33 mouse cellular contexts compared by ENCODE assay signal in genomic region chr5:28173674-28174073, GRCm38 (mm10). TPM values are rescaled to one million over a fixed set of nuclear protein-coding genes. Genes with fewer than 3 reads are reported as not detected.
DNase-seq lines count a peak whose midpoint lies in the region; ATAC-seq and TF ChIP-seq lines count a peak whose summit lies in the region.
"Had no signal": no experiment of that assay in that cellular context is flagged by ENCODE, and none has a peak within 500 bp of the region (broad histone marks: within the 10 kb centered on the region; RNA-seq: fewer than 3 reads in every experiment).

No protein-coding gene starts in this region.

- ATAC-seq in neural tube, embryonic 15.5 days (ENCODE audit: low FRiP score) = no peak
- ATAC-seq in midbrain, embryonic 13.5 days = 0 out of 2 replicates have a peak, but pooled peaks have one; percentile 15
- no peak for ATAC-seq in liver, postnatal 0 days
- ATAC-seq: activated CD4-positive, CD25-positive, alpha-beta regulatory T cell, adult 4 months; forebrain, embryonic 13.5 days; inflammation-experienced regulatory T-cells, adult 6 months; liver, embryonic 12.5 days; lung, postnatal 0 days had no signal

- H3K27ac ChIP-seq in cerebellum, adult 2 months (ENCODE audit: insufficient read depth, low read length) = peak overlapping the region; percentile 29; the same call in 1 of the 2 replicates
- H3K27ac ChIP-seq in neural tube, embryonic 15.5 days (replicated peaks) = no peak overlapping the region
- peak overlapping the region; percentile 90 for H3K27ac ChIP-seq in midbrain, embryonic 13.5 days
- H3K27ac ChIP-seq in liver, postnatal 0 days (ENCODE audit: low read depth) = no peak overlapping the region
- H3K27ac ChIP-seq: forebrain, embryonic 13.5 days; heart, embryonic 10.5 days; liver, embryonic 12.5 days had no signal

- H3K9ac ChIP-seq in neural tube, embryonic 15.5 days (replicated peaks) = no peak overlapping the region
- H3K9ac ChIP-seq in midbrain, embryonic 13.5 days (replicated peaks) = peak overlapping the region; percentile 55
- H3K9ac ChIP-seq in liver, postnatal 0 days (replicated peaks) = no peak overlapping the region
- H3K9ac ChIP-seq: forebrain, embryonic 13.5 days; liver, embryonic 12.5 days had no signal

- TF ChIP-seq POLR2A in cerebellum, adult 2 months (IDR thresholded peaks at IDR 0.05; ENCODE audit: borderline replicate concordance, insufficient read depth, low read length) = no peak

- H3K4me3 ChIP-seq in cerebellum, adult 2 months (replicated peaks; ENCODE audit: insufficient read depth, low read depth, low read length) = no peak overlapping the region
- no peak overlapping the region for H3K4me3 ChIP-seq in neural tube, embryonic 15.5 days (replicated peaks)
- peak overlapping the region; percentile 30 for H3K4me3 ChIP-seq in midbrain, embryonic 13.5 days (replicated peaks)
- H3K4me3 ChIP-seq in liver, postnatal 0 days (ENCODE audit: low read depth, low read length) = no peak overlapping the region
- H3K4me3 ChIP-seq: forebrain, embryonic 13.5 days; heart, embryonic 10.5 days; liver, embryonic 12.5 days; megakaryocyte, embryonic 14.5 days had no signal

- 17% methylated on average over 1 of the region's 1 CpGs for WGBS in cerebellum, adult 2 months
- WGBS in neural tube, embryonic 15.5 days = 4% methylated on average over 1 of the region's 1 CpGs
- WGBS in midbrain, embryonic 13.5 days = 4% methylated on average over 1 of the region's 1 CpGs
- WGBS in liver, postnatal 0 days (ENCODE audit: insufficient replicate concordance) = 0% methylated on average over 1 of the region's 1 CpGs

- H3K27me3 ChIP-seq in cerebellum, adult 2 months (ENCODE audit: control insufficient read depth, insufficient read depth, low read length) = no peaks in the 10 kb centered on the region
- H3K27me3 ChIP-seq in neural tube, embryonic 15.5 days (replicated peaks) = peaks cover 90% of the 10 kb centered on the region
- H3K27me3 ChIP-seq in midbrain, embryonic 13.5 days = peaks cover 89% of the 10 kb centered on the region
- H3K27me3 ChIP-seq in liver, postnatal 0 days (ENCODE audit: insufficient read depth, low read length) = peaks cover 87% of the 10 kb centered on the region
- H3K27me3 ChIP-seq: CH12.LX had no signal

- H3K9me3 ChIP-seq in neural tube, embryonic 15.5 days (replicated peaks) = no peaks in the 10 kb centered on the region
- no peaks in the 10 kb centered on the region for H3K9me3 ChIP-seq in midbrain, embryonic 13.5 days
- no peaks in the 10 kb centered on the region for H3K9me3 ChIP-seq in liver, postnatal 0 days (ENCODE audit: low read length)
- H3K9me3 ChIP-seq: forebrain, embryonic 13.5 days; heart, embryonic 10.5 days; liver, embryonic 12.5 days; megakaryocyte, embryonic 14.5 days had no signal

- no peaks in the 10 kb centered on the region for H3K36me3 ChIP-seq in neural tube, embryonic 15.5 days
- 0 out of 2 replicates have a peak, but pooled peaks cover 4% of the 10 kb centered on the region for H3K36me3 ChIP-seq in midbrain, embryonic 13.5 days
- no peaks in the 10 kb centered on the region for H3K36me3 ChIP-seq in liver, postnatal 0 days (replicated peaks; ENCODE audit: insufficient read depth, low read length)
- H3K36me3 ChIP-seq: heart, embryonic 10.5 days; liver, embryonic 12.5 days had no signal

- TF ChIP-seq CTCF in cerebellum, adult 2 months (IDR thresholded peaks at IDR 0.05; ENCODE audit: borderline replicate concordance, insufficient read depth, low read depth, low read length) = no peak
- no peak for TF ChIP-seq CTCF in liver, postnatal 0 days (IDR thresholded peaks at IDR 0.05; ENCODE audit: low read depth)

- DNase-seq in cerebellum, adult 2 months = peak in 1 of 2 experiments; percentile 49
- DNase-seq in cerebellum, adult 9-10 months = no peak
- peak; percentile 17 for DNase-seq in neural tube, embryonic 10.5 days (ENCODE audit: extremely low spot score, low spot score)
- DNase-seq in liver, postnatal 0 days = no peak
- no peak for DNase-seq in adrenal gland, postnatal 10 days
- DNase-seq in kidney, adult 9 months = no peak
- DNase-seq: adrenal gland, adult 2 months; gastrocnemius, postnatal 25 days; heart, postnatal 36 days; kidney, adult 11 months; kidney, postnatal 10 days; layer of hippocampus, postnatal 36 days; left cerebral cortex, postnatal 4 days; lung, adult 18-20 months; lung, postnatal 4 days; right cerebral cortex, adult 18-20 months; thymus, adult 2 months; thymus, postnatal 36 days had no signal

- no peak for TF ChIP-seq EP300 in liver, postnatal 0 days (IDR thresholded peaks at IDR 0.05; ENCODE audit: low read depth)

- peaks cover 28% of the 10 kb centered on the region for H3K4me1 ChIP-seq in cerebellum, adult 2 months (ENCODE audit: control insufficient read depth, insufficient read depth, low read length)
- H3K4me1 ChIP-seq in neural tube, embryonic 15.5 days = 0 out of 2 replicates have a peak, but pooled peaks cover 5% of the 10 kb centered on the region
- peaks cover 68% of the 10 kb centered on the region for H3K4me1 ChIP-seq in midbrain, embryonic 13.5 days (replicated peaks)
- H3K4me1 ChIP-seq in liver, postnatal 0 days (ENCODE audit: insufficient read depth) = no peaks in the 10 kb centered on the region

- H3K4me2 ChIP-seq in neural tube, embryonic 15.5 days = no peak overlapping the region
- H3K4me2 ChIP-seq in midbrain, embryonic 13.5 days (replicated peaks) = peak overlapping the region; percentile 64
- no peak overlapping the region for H3K4me2 ChIP-seq in liver, postnatal 0 days (ENCODE audit: low read depth, low read length)
- H3K4me2 ChIP-seq: forebrain, embryonic 13.5 days; liver, embryonic 12.5 days had no signal

RNA-seq across cellular contexts. Expression of gene En2, which starts 8.2 kb away (rescaled TPM):
- polyA plus RNA-seq in cerebellum, adult 2 months (2012; rRNA removed) = 72.9 and 92.2 TPM in 2 replicates
- not detected in 2 replicates for polyA plus RNA-seq in neural tube, embryonic 15.5 days (2015; fragmentation: Nextera tagmentation; extraction: Ambion mirVana)
- 1.9 and 2.2 TPM in 2 replicates for polyA plus RNA-seq in midbrain, embryonic 13.5 days (2015; fragmentation: Nextera tagmentation; extraction: Ambion mirVana)
- polyA plus RNA-seq in liver, postnatal 0 days (2015; fragmentation: Nextera tagmentation; extraction: Ambion mirVana) = not detected in 2 replicates
- not detected for total RNA-seq in adrenal gland, postnatal 10 days (2021)
- total RNA-seq: CH12.LX; heart, postnatal 36 days; left cerebral cortex, postnatal 4 days had no signal
- polyA plus RNA-seq: activated CD4-positive, CD25-positive, alpha-beta regulatory T cell, adult 4 months; C2C12; heart, embryonic 10.5 days; heart, embryonic 16.5 days; inflammation-experienced regulatory T-cells, adult 6 months; large intestine, adult 2 months; liver, embryonic 12.5 days; lung, postnatal 0 days; neural tube, embryonic 11.5 days; spleen, adult 2 months had no signal

Comparison
In these comparisons a context has a peak if more than half of its experiments do, and no peak if none do; other contexts are left out.
1. H3K27ac ChIP-seq: peak in cerebellum, adult 2 months (single experiment) and midbrain, embryonic 13.5 days (single experiment); none in neural tube, embryonic 15.5 days (single experiment) and liver, postnatal 0 days (single experiment).
2. RNA of gene En2, which starts 8.2 kb away (polyA plus RNA-seq): 72.9 to 92.2 TPM in cerebellum, adult 2 months; 1.9 to 2.2 TPM in midbrain, embryonic 13.5 days, not detected in neural tube, embryonic 15.5 days and not detected in liver, postnatal 0 days; every median in the first group is over 10 times any median in the second.